Mouse (Mus musculus) liver, postnatal 0 days (tissue): Measurements from ENCODE around the gene Cramp1l. TPM values are rescaled to one million over a fixed set of nuclear protein-coding genes. Genes with fewer than 3 reads are reported as not detected.
A peak's percentile ranks its signal among the peaks of the same experiment; 100 is the strongest.

Experiments
- ATAC-seq: fragments of 200-750 bp; cut with Nextera tagmentation; 2 replicates; pipeline ENCODE4 v1.8.0; 2017; ENCODE audit warnings: mild to moderate bottlenecking, moderate library complexity
- DNase-seq: peaks from one replicate; pipeline ENCODE4 v3.0.0-alpha.2; 2016
- H3K27ac ChIP-seq: fragments of 300-500 bp; sonication (generic); 2 replicates; pipeline ENCODE4 v1.5.1; 2014; ENCODE audit warnings: antibody characterized with exemption, moderate library complexity, mild to moderate bottlenecking, low read depth
- H3K27me3 ChIP-seq: fragments of 300-500 bp; sonication (generic); 2 replicates; pipeline ENCODE4 v1.6.1; 2014; ENCODE audit warnings: low read length, control low read depth, mixed read lengths; ENCODE audit not compliant: insufficient read depth
- H3K36me3 ChIP-seq: fragments of 300-500 bp; sonication (generic); replicated peaks from 2 replicates; pipeline ENCODE4 v1.6.1; 2014; ENCODE audit warnings: mild to moderate bottlenecking, control low read depth, low read length, moderate library complexity, mixed read lengths; ENCODE audit not compliant: insufficient read depth
- H3K4me1 ChIP-seq: fragments of 300-500 bp; sonication (generic); 2 replicates; pipeline ENCODE4 v1.6.1; 2014; ENCODE audit warnings: antibody characterized with exemption, mild to moderate bottlenecking, control low read depth; ENCODE audit not compliant: insufficient read depth
- H3K4me2 ChIP-seq: fragments of 300-500 bp; sonication (generic); 2 replicates; pipeline ENCODE4 v1.6.1; 2014; ENCODE audit warnings: low read depth, mild to moderate bottlenecking, low read length, moderate library complexity, mixed read lengths
- H3K4me3 ChIP-seq: fragments of 300-500 bp; sonication (generic); 2 replicates; pipeline ENCODE4 v1.5.1; 2014; ENCODE audit warnings: low read depth, low read length
- H3K9ac ChIP-seq: fragments of 300-500 bp; sonication (generic); replicated peaks from 2 replicates; pipeline ENCODE4 v1.6.1; 2014; ENCODE audit warnings: mild to moderate bottlenecking, moderate library complexity
- H3K9me3 ChIP-seq: fragments of 300-500 bp; sonication (generic); 2 replicates; pipeline ENCODE4 v1.6.1; 2016; ENCODE audit warnings: mild to moderate bottlenecking, control low read depth, low read length, mixed read lengths
- CTCF ChIP-seq: sonication (generic); IDR thresholded peaks from 2 replicates; pipeline ENCODE4 v1.5.1; 2016; ENCODE audit warnings: antibody characterized with exemption, low read depth
- EP300 ChIP-seq: IDR thresholded peaks from 2 replicates; pipeline ENCODE4 v1.6.1; 2016; ENCODE audit warnings: antibody characterized with exemption, low read depth, mild to moderate bottlenecking
- WGBS: fragments of 180-500 bp; shearing (Covaris S2); extraction: QIAGEN DNeasy Blood & Tissue Kit; methylation state at CpG from one replicate; pipeline ENCODE4 v1.1.7; 2014; ENCODE audit not compliant: insufficient replicate concordance; 5-methylcytosine and 5-hydroxymethylcytosine counted together
- polyA plus RNA-seq: library from polyadenylated mRNA; unstranded; fragments of >200 nt; fragmentation: Nextera tagmentation; extraction: Ambion mirVana; gene quantifications from 2 replicates; pipeline ENCODE4 v1.2.1, GENCODE M21; 2015

Cramp1l gene
- polyA plus RNA-seq, result 1.4 and 1.8 TPM in 2 replicates

DNA sequence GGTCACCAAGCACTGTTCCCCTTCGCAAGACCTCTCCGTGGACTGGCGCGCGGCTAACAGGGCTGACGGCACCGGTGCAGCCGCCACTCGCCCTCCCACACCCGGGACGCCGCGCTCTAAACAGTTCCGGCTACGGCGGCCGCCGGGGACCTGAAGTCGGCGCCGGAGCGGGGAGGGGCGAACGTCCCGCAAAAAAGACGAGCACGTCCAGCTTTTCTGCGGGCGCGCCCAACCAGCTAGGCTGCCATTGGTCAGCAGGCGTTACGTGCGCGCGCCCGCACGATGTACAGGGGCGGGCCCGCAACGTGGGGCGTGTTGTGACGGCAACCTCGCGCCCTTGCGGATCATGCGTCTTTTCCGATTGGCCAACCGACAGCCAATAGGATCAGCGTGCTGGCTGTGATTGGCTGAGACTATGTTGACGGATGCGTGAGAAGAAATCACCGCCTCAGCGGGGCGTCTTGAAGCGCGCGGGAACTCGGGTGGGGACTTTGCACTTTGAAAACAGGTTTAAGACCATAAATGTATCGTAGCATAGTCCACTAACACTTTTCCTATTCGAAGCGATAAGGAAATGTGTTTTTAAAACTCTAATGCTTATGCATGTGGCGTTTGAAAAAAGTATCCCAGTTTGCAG, at the start of gene Cramp1l, which contains the start of gene Ift140:
Gene Cramp1l (minus strand): TSS at position 134 of the 637 bp plus-strand sequence.
Gene Ift140 (plus strand): TSS at position 431 of the 637 bp plus-strand sequence.
- H3K27me3 ChIP-seq, result no peaks in the 10 kb centered on the region
- under 1% methylated on average over 62 of the region's 62 CpGs for WGBS
- peaks cover 23% of the 10 kb centered on the region for H3K36me3 ChIP-seq
- H3K27ac ChIP-seq, result peak within 1 kb of the TSS; percentile 91
- H3K4me1 ChIP-seq, result peaks cover 19% of the 10 kb centered on the region
- peak within 1 kb of the TSS; percentile 82 for H3K4me3 ChIP-seq
- H3K4me2 ChIP-seq, result peak within 1 kb of the TSS; percentile 98
- peak within 1 kb of the TSS; percentile 96 for H3K9ac ChIP-seq
- TF ChIP-seq EP300 (0 out of 2 replicates have a peak, but pooled peaks have one; percentile 2), CTCF (no peak)
- DNase-seq (peak; percentile 99), ATAC-seq (peak; percentile 93)
- H3K9me3 ChIP-seq, result no peaks in the 10 kb centered on the region

DNA sequence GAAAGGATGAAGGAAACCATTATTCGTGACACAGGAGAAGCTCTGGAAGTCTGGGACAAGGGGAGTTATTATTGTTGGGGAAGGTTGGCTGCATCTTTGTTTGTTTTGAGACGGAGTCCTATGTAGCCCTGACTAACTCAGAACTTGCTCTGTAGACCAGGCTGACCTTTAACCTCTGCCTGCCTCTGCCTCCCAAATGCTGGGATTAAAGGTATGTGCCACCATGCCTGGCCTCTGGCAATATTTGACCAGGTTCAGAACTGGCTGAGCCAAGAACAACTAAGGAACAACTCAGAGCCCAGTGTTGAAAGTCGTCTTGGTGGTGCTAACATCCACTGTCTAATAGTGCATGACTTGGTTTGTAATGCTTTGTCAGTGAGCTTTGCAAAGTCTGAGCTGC, 49.6 kb upstream of the Cramp1l start:
- Histone ChIP-seq H3K27me3 (no peaks in the 10 kb centered on the region), H3K4me2 (no peak overlapping the region), H3K4me1 (peaks cover 30% of the 10 kb centered on the region), H3K9me3 (no peaks in the 10 kb centered on the region), H3K9ac (no peak overlapping the region), H3K4me3 (no peak overlapping the region), H3K36me3 (no peaks in the 10 kb centered on the region), H3K27ac (no peak overlapping the region)
- WGBS, result 72% methylated on average over 3 of the region's 3 CpGs
- no peak for ATAC-seq
- TF ChIP-seq CTCF (no peak), EP300 (no peak)
- no peak for DNase-seq

DNA sequence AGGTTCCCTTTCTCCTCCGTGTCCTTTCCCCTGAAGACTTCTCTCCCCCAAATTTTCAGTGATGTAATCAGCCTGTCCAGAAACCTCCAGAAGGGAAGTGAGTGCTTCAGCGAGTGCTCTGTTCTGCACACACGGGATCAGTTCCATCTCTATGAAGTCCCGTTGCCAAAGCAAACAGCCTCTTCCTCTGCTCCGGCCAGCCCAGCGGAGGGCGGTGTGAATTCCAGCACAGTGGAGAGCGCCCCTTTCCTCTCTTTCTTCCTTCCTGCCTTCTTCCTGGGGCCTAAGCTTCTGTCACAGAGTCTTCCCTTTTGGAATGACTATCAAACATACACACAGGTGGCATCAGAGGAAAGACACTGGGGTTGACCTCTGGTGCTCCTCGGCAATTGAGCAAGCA, 48.8 kb upstream of the Cramp1l start:
- no peak for DNase-seq
- H3K4me3 ChIP-seq, result no peak overlapping the region
- ATAC-seq, result peak; percentile 41; the same call in 1 of the 2 replicates
- 0 out of 2 replicates have a peak overlapping the region, but pooled peaks have one; percentile 3 for H3K27ac ChIP-seq
- H3K9me3 ChIP-seq, result no peaks in the 10 kb centered on the region
- H3K4me2 ChIP-seq, result no peak overlapping the region
- H3K27me3 ChIP-seq, result no peaks in the 10 kb centered on the region
- WGBS, result 61% methylated on average over 9 of the region's 9 CpGs
- no peak overlapping the region for H3K9ac ChIP-seq
- no peaks in the 10 kb centered on the region for H3K36me3 ChIP-seq
- TF ChIP-seq EP300, result peak; percentile 9; the same call in 1 of the 2 replicates
- TF ChIP-seq CTCF, result peak; percentile 13; the same call in 1 of the 2 replicates
- peaks cover 30% of the 10 kb centered on the region for H3K4me1 ChIP-seq

DNA sequence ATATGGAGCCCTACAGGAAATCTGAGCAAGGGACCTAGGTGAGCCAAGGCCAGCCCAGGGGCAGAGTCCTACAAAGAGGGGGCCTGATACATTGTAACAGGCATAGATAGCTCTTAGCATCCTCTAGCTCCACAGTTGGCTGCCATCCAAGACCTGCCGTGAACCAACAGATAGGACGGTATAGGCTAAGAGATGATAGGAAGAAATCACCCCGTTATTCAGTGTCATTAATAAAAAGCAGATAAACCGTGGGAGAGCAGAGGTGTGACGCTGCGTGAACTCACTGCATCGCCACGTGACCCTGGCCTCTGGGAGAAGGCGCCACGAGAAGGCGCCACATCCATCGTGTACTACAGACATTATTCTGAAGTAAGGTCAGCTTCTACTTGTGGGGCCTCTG, 48.3 kb upstream of the Cramp1l start:
- WGBS, result 53% methylated on average over 12 of the region's 12 CpGs
- H3K27me3 ChIP-seq, result no peaks in the 10 kb centered on the region
- peak; percentile 52 for DNase-seq
- no peak overlapping the region for H3K4me2 ChIP-seq
- TF ChIP-seq EP300, result no peak
- TF ChIP-seq CTCF, result no peak
- no peak overlapping the region for H3K27ac ChIP-seq
- peaks cover 30% of the 10 kb centered on the region for H3K4me1 ChIP-seq
- ATAC-seq, result peak; percentile 31; the same call in 1 of the 2 replicates
- H3K9me3 ChIP-seq, result no peaks in the 10 kb centered on the region
- no peak overlapping the region for H3K4me3 ChIP-seq
- no peaks in the 10 kb centered on the region for H3K36me3 ChIP-seq
- H3K9ac ChIP-seq, result no peak overlapping the region

DNA sequence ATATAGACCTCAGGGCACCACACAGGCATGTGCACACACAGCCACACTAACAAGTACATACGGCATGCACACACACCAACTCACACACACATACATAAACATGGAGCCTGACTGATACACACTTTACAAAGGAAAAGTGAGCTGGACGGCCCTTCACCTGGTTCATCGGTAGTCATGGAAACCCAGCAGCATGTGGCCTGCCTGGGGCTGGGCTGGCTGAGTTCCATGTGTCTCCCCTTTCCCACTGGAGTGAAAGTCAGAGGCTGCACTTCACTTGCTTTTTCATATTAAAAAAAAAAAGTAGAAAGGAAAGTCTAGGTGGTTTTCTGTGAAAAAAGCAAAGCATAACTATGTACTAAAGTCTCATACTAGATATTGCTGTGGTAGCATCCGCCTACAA, 47.7 kb upstream of the Cramp1l start:
- Histone ChIP-seq H3K4me2 (no peak overlapping the region), H3K9ac (no peak overlapping the region), H3K4me1 (peaks cover 25% of the 10 kb centered on the region), H3K4me3 (no peak overlapping the region), H3K27ac (no peak overlapping the region), H3K27me3 (no peaks in the 10 kb centered on the region), H3K36me3 (0 out of 2 replicates have a peak, but pooled peaks cover 3% of the 10 kb centered on the region), H3K9me3 (no peaks in the 10 kb centered on the region)
- DNase-seq, result no peak
- TF ChIP-seq CTCF, result no peak
- no peak for TF ChIP-seq EP300
- ATAC-seq, result no peak
- 93% methylated on average over 4 of the region's 4 CpGs for WGBS

DNA sequence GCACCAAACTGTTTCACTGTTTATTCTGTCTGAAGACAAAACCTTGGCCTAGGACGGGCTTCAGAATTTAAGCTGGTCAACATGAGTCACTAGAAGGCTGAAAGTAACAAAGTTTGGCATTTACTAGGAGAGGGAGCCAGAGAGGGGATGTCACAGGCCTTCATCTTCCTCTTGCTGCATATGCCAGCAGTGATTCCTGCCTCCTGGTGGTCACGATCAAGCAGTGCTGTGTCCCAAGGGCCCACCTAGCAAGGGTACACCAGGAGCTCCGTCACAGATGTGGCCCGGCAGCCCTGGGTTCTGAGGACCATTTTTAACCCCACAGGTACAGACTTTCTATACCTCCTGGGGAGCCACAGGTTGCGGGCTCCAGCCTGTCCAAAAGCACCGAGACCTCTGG, 41.5 kb upstream of the Cramp1l start:
- Histone ChIP-seq H3K27ac (no peak overlapping the region), H3K36me3 (peaks cover 20% of the 10 kb centered on the region), H3K9ac (no peak overlapping the region), H3K4me3 (no peak overlapping the region), H3K27me3 (no peaks in the 10 kb centered on the region), H3K4me1 (no peaks in the 10 kb centered on the region), H3K9me3 (no peaks in the 10 kb centered on the region), H3K4me2 (no peak overlapping the region)
- WGBS, result 76% methylated on average over 6 of the region's 6 CpGs
- TF ChIP-seq EP300 (no peak), CTCF (peak; percentile 32; the same call in 1 of the 2 replicates)
- DNase-seq (no peak), ATAC-seq (no peak)
